Mouse (Mus musculus): Measurements from ENCODE around the gene Blnk. TPM values are rescaled to one million over a fixed set of nuclear protein-coding genes. Genes with fewer than 3 reads are reported as not detected.
A peak's percentile ranks its signal among the peaks of the same experiment; 100 is the strongest.

Blnk gene
- polyA plus RNA-seq, 1 experiment, result 1.3 TPM

- H3K27me3 ChIP-seq (ENCODE audit: control insufficient read depth, insufficient read depth, low read length), result no peaks in the 10 kb centered on the region
- no peak for TF ChIP-seq POLR2A (IDR thresholded peaks at IDR 0.05; ENCODE audit: control insufficient read depth, low read depth, low read length)
- TF ChIP-seq CTCF (IDR thresholded peaks at IDR 0.05; ENCODE audit: control insufficient read depth, insufficient read depth, insufficient replicate concordance, low read depth, low read length), result no peak
- H3K36me3 ChIP-seq (ENCODE audit: control insufficient read depth, insufficient read depth, low read length), result no peaks in the 10 kb centered on the region
- peaks cover 3% of the 10 kb centered on the region; the same call in 1 of the 2 replicates for H3K4me1 ChIP-seq (ENCODE audit: control insufficient read depth, insufficient read depth, low read length)
- H3K27ac ChIP-seq (ENCODE audit: control insufficient read depth, insufficient read depth, low read depth, low read length), result no peak overlapping the region
- no peak overlapping the region for H3K4me3 ChIP-seq (ENCODE audit: control insufficient read depth, low read depth, low read length)
Measured at GRCm38 (mm10) chr19:40964936-40965850, 29.1 kb downstream of the Blnk start.

GRCm38 (mm10) chr19:40964367-40964891 lies 29.9 kb downstream of the Blnk start:
- no peak overlapping the region for H3K27ac ChIP-seq (ENCODE audit: control insufficient read depth, insufficient read depth, low read depth, low read length)
- no peak overlapping the region for H3K4me3 ChIP-seq (ENCODE audit: control insufficient read depth, low read depth, low read length)
- TF ChIP-seq POLR2A (IDR thresholded peaks at IDR 0.05; ENCODE audit: control insufficient read depth, low read depth, low read length), result no peak
- TF ChIP-seq CTCF (IDR thresholded peaks at IDR 0.05; ENCODE audit: control insufficient read depth, insufficient read depth, insufficient replicate concordance, low read depth, low read length), result no peak
- peaks cover 3% of the 10 kb centered on the region; the same call in 1 of the 2 replicates for H3K4me1 ChIP-seq (ENCODE audit: control insufficient read depth, insufficient read depth, low read length)
- no peaks in the 10 kb centered on the region for H3K36me3 ChIP-seq (ENCODE audit: control insufficient read depth, insufficient read depth, low read length)
- H3K27me3 ChIP-seq (ENCODE audit: control insufficient read depth, insufficient read depth, low read length), result no peaks in the 10 kb centered on the region

GRCm38 (mm10) chr19:40962988-40963387 lies 31.3 kb downstream of the Blnk start:
- H3K27ac ChIP-seq (ENCODE audit: control insufficient read depth, insufficient read depth, low read depth, low read length), result no peak overlapping the region
- peak; percentile 91 for TF ChIP-seq CTCF (IDR thresholded peaks at IDR 0.05; ENCODE audit: control insufficient read depth, insufficient read depth, insufficient replicate concordance, low read depth, low read length)
- TF ChIP-seq POLR2A (IDR thresholded peaks at IDR 0.05; ENCODE audit: control insufficient read depth, low read depth, low read length), result no peak
- no peaks in the 10 kb centered on the region for H3K36me3 ChIP-seq (ENCODE audit: control insufficient read depth, insufficient read depth, low read length)
- H3K4me3 ChIP-seq (ENCODE audit: control insufficient read depth, low read depth, low read length), result peak overlapping the region; percentile 30; the same call in 1 of the 2 replicates
- no peaks in the 10 kb centered on the region for H3K27me3 ChIP-seq (ENCODE audit: control insufficient read depth, insufficient read depth, low read length)
- peaks cover 3% of the 10 kb centered on the region; the same call in 1 of the 2 replicates for H3K4me1 ChIP-seq (ENCODE audit: control insufficient read depth, insufficient read depth, low read length)

- Histone ChIP-seq H3K27me3 (ENCODE audit: control insufficient read depth, insufficient read depth, low read length) (no peaks in the 10 kb centered on the region), H3K27ac (ENCODE audit: control insufficient read depth, insufficient read depth, low read depth, low read length) (no peak overlapping the region)
- TF ChIP-seq CTCF (IDR thresholded peaks at IDR 0.05; ENCODE audit: control insufficient read depth, insufficient read depth, insufficient replicate concordance, low read depth, low read length), result no peak
- TF ChIP-seq POLR2A (IDR thresholded peaks at IDR 0.05; ENCODE audit: control insufficient read depth, low read depth, low read length), result no peak
Measured at GRCm38 (mm10) chr19:40958981-40959380, 35.4 kb downstream of the Blnk start.

GRCm38 (mm10) chr19:40946937-40947577 lies 47.3 kb downstream of the Blnk start:
- Histone ChIP-seq H3K4me1 (ENCODE audit: control insufficient read depth, insufficient read depth, low read length) (peaks cover under 1% of the 10 kb centered on the region; the same call in 1 of the 2 replicates), H3K4me3 (ENCODE audit: control insufficient read depth, low read depth, low read length) (no peak overlapping the region), H3K27ac (ENCODE audit: control insufficient read depth, insufficient read depth, low read depth, low read length) (no peak overlapping the region), H3K36me3 (ENCODE audit: control insufficient read depth, insufficient read depth, low read length) (no peaks in the 10 kb centered on the region), H3K27me3 (ENCODE audit: control insufficient read depth, insufficient read depth, low read length) (no peaks in the 10 kb centered on the region)
- no peak for TF ChIP-seq POLR2A (IDR thresholded peaks at IDR 0.05; ENCODE audit: control insufficient read depth, low read depth, low read length)
- TF ChIP-seq CTCF (IDR thresholded peaks at IDR 0.05; ENCODE audit: control insufficient read depth, insufficient read depth, insufficient replicate concordance, low read depth, low read length), result no peak

More at GRCm38 (mm10) chr19:40958981-40959380, 35.4 kb downstream of the Blnk start:
- no peak overlapping the region for H3K4me3 ChIP-seq (ENCODE audit: control insufficient read depth, low read depth, low read length)
- peaks cover 3% of the 10 kb centered on the region; the same call in 1 of the 2 replicates for H3K4me1 ChIP-seq (ENCODE audit: control insufficient read depth, insufficient read depth, low read length)
- H3K36me3 ChIP-seq (ENCODE audit: control insufficient read depth, insufficient read depth, low read length), result no peaks in the 10 kb centered on the region

- Histone ChIP-seq H3K27me3 (ENCODE audit: control insufficient read depth, insufficient read depth, low read length) (no peaks in the 10 kb centered on the region), H3K36me3 (ENCODE audit: control insufficient read depth, insufficient read depth, low read length) (no peaks in the 10 kb centered on the region), H3K4me3 (ENCODE audit: control insufficient read depth, low read depth, low read length) (no peak overlapping the region), H3K27ac (ENCODE audit: control insufficient read depth, insufficient read depth, low read depth, low read length) (no peak overlapping the region), H3K4me1 (ENCODE audit: control insufficient read depth, insufficient read depth, low read length) (no peaks in the 10 kb centered on the region)
- TF ChIP-seq POLR2A (IDR thresholded peaks at IDR 0.05; ENCODE audit: control insufficient read depth, low read depth, low read length) (no peak), CTCF (IDR thresholded peaks at IDR 0.05; ENCODE audit: control insufficient read depth, insufficient read depth, insufficient replicate concordance, low read depth, low read length) (no peak)
Measured at GRCm38 (mm10) chr19:40943552-40943951, 50.8 kb downstream of the Blnk start.

- no peak overlapping the region for H3K27ac ChIP-seq (ENCODE audit: control insufficient read depth, insufficient read depth, low read depth, low read length)
- TF ChIP-seq POLR2A (IDR thresholded peaks at IDR 0.05; ENCODE audit: control insufficient read depth, low read depth, low read length) (no peak), CTCF (IDR thresholded peaks at IDR 0.05; ENCODE audit: control insufficient read depth, insufficient read depth, insufficient replicate concordance, low read depth, low read length) (no peak)
- H3K27me3 ChIP-seq (ENCODE audit: control insufficient read depth, insufficient read depth, low read length), result no peaks in the 10 kb centered on the region
- H3K4me3 ChIP-seq (ENCODE audit: control insufficient read depth, low read depth, low read length), result no peak overlapping the region
- H3K36me3 ChIP-seq (ENCODE audit: control insufficient read depth, insufficient read depth, low read length), result no peaks in the 10 kb centered on the region
- no peaks in the 10 kb centered on the region for H3K4me1 ChIP-seq (ENCODE audit: control insufficient read depth, insufficient read depth, low read length)
Measured at GRCm38 (mm10) chr19:40936038-40936437, 58.3 kb downstream of the Blnk start.
